Mouse (Mus musculus) heart, embryonic 16.5 days (tissue): ENCODE measurements around the gene Mb21d2. TPM values are rescaled to one million over a fixed set of nuclear protein-coding genes. Genes with fewer than 3 reads are reported as not detected.

ENCODE experiments used
- ATAC-seq: fragments of 200-750 bp; cut with Nextera tagmentation; replicated peaks from 2 replicates; pipeline ENCODE4 v1.8.0; 2017; ENCODE audit warnings: moderate number of reproducible peaks; ENCODE audit not compliant: insufficient read depth, low FRiP score; ENCODE audit errors: extremely low read depth
- H3K27ac ChIP-seq: fragments of 300-500 bp; sonication (generic); 2 replicates; pipeline ENCODE4 v1.5.1; 2014; ENCODE audit warnings: mild to moderate bottlenecking, low read length, control low read depth, moderate library complexity
- H3K27me3 ChIP-seq: fragments of 300-500 bp; sonication (generic); 2 replicates; pipeline ENCODE4 v1.6.1; 2014; ENCODE audit warnings: low read length, mixed read lengths; ENCODE audit not compliant: control insufficient read depth, insufficient read depth
- H3K36me3 ChIP-seq: fragments of 300-500 bp; sonication (generic); 2 replicates; pipeline ENCODE4 v1.6.1; 2014; ENCODE audit not compliant: control insufficient read depth, insufficient read depth
- H3K4me1 ChIP-seq: fragments of 300-500 bp; sonication (generic); 2 replicates; pipeline ENCODE4 v1.6.1; 2014; ENCODE audit warnings: low read length, mixed read lengths; ENCODE audit not compliant: control insufficient read depth, insufficient read depth
- H3K4me2 ChIP-seq: fragments of 300-500 bp; sonication (generic); 2 replicates; pipeline ENCODE4 v1.6.1; 2014; ENCODE audit warnings: low read depth, mild to moderate bottlenecking, control low read depth, low read length
- H3K4me3 ChIP-seq: fragments of 300-500 bp; sonication (generic); 2 replicates; pipeline ENCODE4 v1.5.1; 2014; ENCODE audit warnings: mild to moderate bottlenecking, control low read depth, low read length
- H3K9ac ChIP-seq: fragments of 300-500 bp; sonication (generic); 2 replicates; pipeline ENCODE4 v1.6.1; 2014; ENCODE audit warnings: low read length, control low read depth
- H3K9me3 ChIP-seq: fragments of 300-500 bp; sonication (generic); replicated peaks from 2 replicates; pipeline ENCODE4 v1.6.1; 2016; ENCODE audit warnings: low read length; ENCODE audit not compliant: control insufficient read depth
- WGBS: fragments of 180-500 bp; shearing (Covaris S2); extraction: QIAGEN DNeasy Blood & Tissue Kit; methylation state at CpG from one replicate; pipeline ENCODE4 v1.1.7; 2014; 5-methylcytosine and 5-hydroxymethylcytosine counted together
- polyA plus RNA-seq: library from polyadenylated mRNA; unstranded; fragments of >200 nt; fragmentation: Nextera tagmentation; extraction: Ambion mirVana; gene quantifications from 2 replicates; pipeline ENCODE4 v1.2.1, GENCODE M21; 2015

Mb21d2 gene
- polyA plus RNA-seq, 1 experiment from 2014 or later = 2.6 TPM

GRCm38 (mm10) chr16:28906370-28907275 lies 22.9 kb downstream of the Mb21d2 start:
- no peak; the same call in 1 of the 2 replicates for ATAC-seq
- H3K27ac ChIP-seq = no peak overlapping the region
- no peaks in the 10 kb centered on the region for H3K27me3 ChIP-seq
- no peaks in the 10 kb centered on the region for H3K36me3 ChIP-seq
- no peak overlapping the region for H3K9ac ChIP-seq
- no peak overlapping the region for H3K4me2 ChIP-seq
- H3K4me1 ChIP-seq = no peaks in the 10 kb centered on the region
- WGBS = 54% methylated on average over 7 of the region's 7 CpGs
- H3K4me3 ChIP-seq = no peak overlapping the region
- no peaks in the 10 kb centered on the region for H3K9me3 ChIP-seq

- H3K9ac ChIP-seq = no peak overlapping the region
- 81% methylated on average over 11 of the region's 11 CpGs for WGBS
- H3K27me3 ChIP-seq = no peaks in the 10 kb centered on the region
- no peaks in the 10 kb centered on the region for H3K36me3 ChIP-seq
- no peak overlapping the region for H3K4me2 ChIP-seq
- ATAC-seq = no peak
- H3K4me3 ChIP-seq = no peak overlapping the region
- H3K4me1 ChIP-seq = no peaks in the 10 kb centered on the region
- H3K27ac ChIP-seq = no peak overlapping the region
- no peaks in the 10 kb centered on the region for H3K9me3 ChIP-seq
Measured at GRCm38 (mm10) chr16:28905567-28906289, 23.7 kb downstream of the Mb21d2 start.

DNA sequence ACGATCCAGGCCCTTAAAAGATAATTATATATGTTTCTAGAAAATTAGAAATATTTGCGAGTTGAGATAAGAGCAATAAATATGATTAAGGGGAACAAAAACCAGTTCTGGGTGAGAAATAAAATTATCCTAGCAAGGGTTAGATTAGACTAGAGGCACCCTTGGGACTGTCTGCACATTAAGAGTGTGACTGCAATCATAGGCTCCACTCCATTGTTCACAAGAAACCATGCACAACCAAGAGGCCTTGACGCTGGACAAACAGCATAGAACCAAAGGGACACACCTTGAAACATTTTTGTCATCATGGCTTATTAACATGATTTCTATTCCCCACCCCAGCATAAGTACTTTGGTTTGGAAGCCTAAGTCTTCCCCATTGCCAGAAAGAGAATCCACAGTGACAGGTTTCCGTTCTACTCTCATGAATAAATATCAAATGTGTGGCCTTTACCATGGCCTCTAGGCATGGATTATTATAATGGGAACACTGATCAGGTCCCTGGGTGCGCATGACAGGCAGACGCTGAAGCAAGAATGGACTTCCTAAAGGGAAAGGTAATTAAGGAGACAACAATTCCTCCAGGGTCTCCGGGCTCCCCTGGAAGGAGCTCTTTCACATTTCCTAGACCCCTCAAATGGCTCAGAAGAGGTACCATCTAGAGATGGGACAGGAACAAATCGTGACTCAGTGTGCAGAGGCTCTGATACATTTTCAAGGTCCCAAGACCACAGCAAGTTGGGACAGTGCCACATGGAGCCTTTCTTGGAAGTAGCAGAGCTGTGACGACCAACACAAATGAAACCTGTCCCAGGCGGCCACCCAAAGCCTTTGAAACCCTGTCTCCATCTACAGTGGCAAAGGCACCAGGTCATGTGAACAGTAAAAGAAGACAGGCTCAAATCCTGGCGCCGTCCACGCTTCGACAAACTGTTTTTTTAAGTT lies 26.6 kb downstream of the Mb21d2 start:
- Histone ChIP-seq H3K4me3 (no peak overlapping the region), H3K4me2 (no peak overlapping the region), H3K36me3 (no peaks in the 10 kb centered on the region), H3K27me3 (no peaks in the 10 kb centered on the region), H3K27ac (no peak overlapping the region), H3K9ac (no peak overlapping the region), H3K4me1 (peaks cover 13% of the 10 kb centered on the region), H3K9me3 (no peaks in the 10 kb centered on the region)
- WGBS = 80% methylated on average over 14 of the region's 14 CpGs
- ATAC-seq = no peak

GRCm38 (mm10) chr16:28899161-28899540 lies 30.3 kb downstream of the Mb21d2 start:
- H3K4me3 ChIP-seq = no peak overlapping the region
- H3K27ac ChIP-seq = no peak overlapping the region
- H3K27me3 ChIP-seq = no peaks in the 10 kb centered on the region
- 65% methylated on average over 4 of the region's 4 CpGs for WGBS
- no peaks in the 10 kb centered on the region for H3K36me3 ChIP-seq
- ATAC-seq = no peak
- H3K9ac ChIP-seq = no peak overlapping the region
- H3K4me1 ChIP-seq = peaks cover 13% of the 10 kb centered on the region
- H3K9me3 ChIP-seq = no peaks in the 10 kb centered on the region
- peak overlapping the region; percentile 45; the same call in 1 of the 2 replicates for H3K4me2 ChIP-seq

- Histone ChIP-seq H3K36me3 (no peaks in the 10 kb centered on the region), H3K27me3 (no peaks in the 10 kb centered on the region), H3K4me2 (peak overlapping the region; percentile 45), H3K27ac (no peak overlapping the region), H3K9me3 (no peaks in the 10 kb centered on the region), H3K4me3 (no peak overlapping the region), H3K9ac (no peak overlapping the region), H3K4me1 (peaks cover 13% of the 10 kb centered on the region)
- WGBS = 14% methylated on average over 15 of the region's 15 CpGs
- peak; percentile 58 for ATAC-seq
Measured at GRCm38 (mm10) chr16:28898509-28899160, 30.8 kb downstream of the Mb21d2 start.

- no peak overlapping the region for H3K27ac ChIP-seq
- H3K36me3 ChIP-seq = no peaks in the 10 kb centered on the region
- no peaks in the 10 kb centered on the region for H3K27me3 ChIP-seq
- no peak overlapping the region for H3K9ac ChIP-seq
- 92% methylated on average over 7 of the region's 7 CpGs for WGBS
- no peak for ATAC-seq
- H3K4me2 ChIP-seq = no peak overlapping the region
- peaks cover 13% of the 10 kb centered on the region for H3K4me1 ChIP-seq
- no peak overlapping the region for H3K4me3 ChIP-seq
- no peaks in the 10 kb centered on the region for H3K9me3 ChIP-seq
Measured at GRCm38 (mm10) chr16:28896571-28896970, 32.9 kb downstream of the Mb21d2 start.

DNA sequence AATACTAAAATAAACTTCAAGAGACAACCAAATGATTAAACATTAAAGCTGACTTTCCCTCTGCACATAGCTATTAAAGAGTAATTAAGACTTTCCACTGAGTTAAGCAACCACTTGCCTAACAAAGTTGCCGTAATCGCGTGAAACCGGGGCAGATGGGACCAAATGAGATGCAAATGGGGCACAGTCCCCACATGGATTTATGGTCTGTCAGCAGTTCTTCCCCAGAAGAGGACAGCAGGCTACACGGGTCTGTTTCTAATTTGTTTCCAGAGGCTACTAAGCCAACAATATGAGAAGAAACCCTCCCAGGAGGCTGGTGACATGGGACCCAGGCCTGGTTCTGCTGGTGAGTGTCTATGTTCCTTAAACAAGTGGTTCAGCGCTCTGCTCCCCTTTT lies 34.6 kb downstream of the Mb21d2 start:
- Histone ChIP-seq H3K36me3 (0 out of 2 replicates have a peak, but pooled peaks cover 2% of the 10 kb centered on the region), H3K27ac (no peak overlapping the region), H3K4me3 (no peak overlapping the region), H3K9me3 (peaks cover 2% of the 10 kb centered on the region), H3K27me3 (no peaks in the 10 kb centered on the region), H3K4me2 (no peak overlapping the region), H3K4me1 (peaks cover 20% of the 10 kb centered on the region), H3K9ac (no peak overlapping the region)
- ATAC-seq = no peak
- WGBS = 87% methylated on average over 6 of the region's 6 CpGs

- WGBS = 51% methylated on average over 5 of the region's 5 CpGs
Measured at GRCm38 (mm10) chr16:28893266-28893665, 36.2 kb downstream of the Mb21d2 start.

More at GRCm38 (mm10) chr16:28893266-28893665, 36.2 kb downstream of the Mb21d2 start:
- Histone ChIP-seq H3K4me2 (no peak overlapping the region), H3K27ac (no peak overlapping the region), H3K27me3 (no peaks in the 10 kb centered on the region), H3K9me3 (peaks cover 6% of the 10 kb centered on the region), H3K9ac (no peak overlapping the region), H3K36me3 (0 out of 2 replicates have a peak, but pooled peaks cover 6% of the 10 kb centered on the region), H3K4me1 (peaks cover 10% of the 10 kb centered on the region), H3K4me3 (no peak overlapping the region)
- no peak for ATAC-seq
